Mouse (Mus musculus) left cerebral cortex, postnatal 14 days (tissue): ENCODE data around the gene Kremen1. TPM values are rescaled to one million over a fixed set of nuclear protein-coding genes. Genes with fewer than 3 reads are reported as not detected.

ENCODE experiments used
- DNase-seq, 2 experiments: peaks; one replicate each; pipeline ENCODE4 v3.0.0; 2021 to 2022; ENCODE audit warnings: low spot score in 2 of 2, mixed read lengths in 1 of 2
- intact Hi-C: fragments of 180-260 bp; cut with DNase I; formaldehyde crosslinking; loops from one replicate; pipeline ENCODE4 v1.15.1; 2025
- total RNA-seq, 2 experiments: library from RNA; stranded (reverse); gene quantifications; 2 replicates each; pipeline ENCODE4 v1.2.3; 2021

Gene Kremen1
- total RNA-seq, 2 experiments from 2014 or later, result 10.6 to 12.7 TPM

GRCm38 (mm10) chr11:5150416-5151246 lies 110.7 kb downstream of the Kremen1 start:
- intact Hi-C loops, result no loop called here
- DNase-seq, result no peak

- intact Hi-C loops, result no loop called here
- DNase-seq, result no peak
These were observed 111.4 kb downstream of the Kremen1 start for GRCm38 (mm10) chr11:5149955-5150354.

GRCm38 (mm10) chr11:5149249-5149648 lies 112.1 kb downstream of the Kremen1 start:
- intact Hi-C loops, result no loop called here
- DNase-seq, result no peak

- DNase-seq, result no peak
- intact Hi-C loops, result no loop called here
These were observed 115.8 kb downstream of the Kremen1 start for GRCm38 (mm10) chr11:5145600-5145999.

- intact Hi-C loops, result no loop called here
- DNase-seq, result no peak
These were observed 119.4 kb downstream of the Kremen1 start for GRCm38 (mm10) chr11:5141965-5142364.

Other genes starting within 250 kb of the Kremen1 start
- 10 to 100 TPM; 61.7 to 63.2 TPM for gene Rasl10a, start 203.4 kb downstream of the Kremen1 start, total RNA-seq
- gene Gas2l1, start 196.2 kb downstream of the Kremen1 start, total RNA-seq, result 10 to 100 TPM; 60.9 to 70.2 TPM
- 10 to 100 TPM; 21.7 to 24.6 TPM for gene Rhbdd3, start 162.6 kb downstream of the Kremen1 start, total RNA-seq
- 100 to 1,000 TPM; 288 to 295 TPM for gene Ewsr1, start 162.3 kb downstream of the Kremen1 start, total RNA-seq
- 10 to 100 TPM; 27.6 to 32.5 TPM for gene Emid1, start 109.3 kb downstream of the Kremen1 start, total RNA-seq
- gene Znrf3, start 183.3 kb upstream of the Kremen1 start, total RNA-seq, result 10 to 100 TPM; 22.1 to 23.9 TPM